Mouse (Mus musculus) embryonic stem cell, embryonic (primary cell): ENCODE results near the gene Ccdc103.

Experiments
- CTCF ChIA-PET, 4 experiments: fragments of 300-600 bp in 2 of 4; fragments of 350-600 bp in 2 of 4; sonication (Branson Sonifier 250); formaldehyde crosslinking; loops; one replicate each; lab custom pipeline; 2022; ENCODE audit warnings: inconsistent platforms in 2 of 4; lab: Charles Lee
- POLR2A ChIA-PET, 4 experiments: fragments of 300-600 bp in 2 of 4; fragments of 350-600 bp in 2 of 4; sonication (Branson Sonifier 250); formaldehyde crosslinking; loops; one replicate each; lab custom pipeline; 2022; ENCODE audit warnings: antibody characterized with exemption in 4 of 4, inconsistent platforms in 1 of 4; lab: Charles Lee

The Ccdc103 gene

GRCm38 (mm10) chr11:102874801-102875334 lies 6.1 kb upstream of the Ccdc103 start:
- ChIA-PET POLR2A (interaction anchor here in 1 of 4 experiments (0.6 to 1.7 kb wide), 5 partner anchors 15 to 154 kb away, joined by 3 read pairs; partner anchors contain the start of gene Dcakd), CTCF (interaction anchor here in 3 of 4 experiments (0.6 to 1.2 kb wide), 5 partner anchors 21 to 241 kb away, joined by 3 to 4 read pairs (median 3); partner anchors contain the start of gene Hexim1 (in 1 of the 3))

DNA sequence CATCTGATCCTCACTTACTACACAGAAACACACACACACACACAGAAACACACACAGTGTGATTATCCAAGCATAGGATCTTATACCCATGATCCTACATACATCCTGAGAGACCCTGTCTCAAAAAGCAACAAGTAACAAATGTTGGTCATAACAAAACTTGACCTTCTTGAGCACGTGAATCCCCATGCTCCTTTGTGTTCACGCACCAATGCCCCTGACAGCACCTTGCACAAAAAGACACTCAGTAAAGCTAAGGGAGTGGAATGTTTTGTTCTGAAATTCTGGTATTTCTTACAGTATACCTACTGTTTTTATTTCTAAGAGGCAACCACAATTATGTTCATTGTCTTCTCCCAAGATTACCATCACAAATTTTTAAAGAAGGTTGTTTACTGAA lies 1.4 kb upstream of the Ccdc103 start:
- ChIA-PET CTCF (interaction anchor here in 2 of 4 experiments (1.3 to 2.6 kb wide), 4 partner anchors 13 to 105 kb away, joined by 3 to 13 read pairs (median 8); no protein-coding TSS in a partner anchor), POLR2A (interaction anchor here in 3 of 4 experiments (0.6 to 2.7 kb wide), 12 partner anchors 10 to 253 kb away, joined by 3 to 17 read pairs (median 8); partner anchors contain the start of genes Hexim1 (in 2 of the 3), Gjc1 (in 1 of the 3), Hexim2 (in 1 of the 3) and Kif18b (in 1 of the 3))

- CTCF ChIA-PET: interaction anchor here in 3 of 4 experiments (0.6 to 5.0 kb wide), 8 partner anchors 10 to 841 kb away, joined by 3 to 41 read pairs (median 6); partner anchors contain the start of gene Gfap (in 1 of the 3)
- POLR2A ChIA-PET: interaction anchor here (0.8 to 2.7 kb wide), 65 partner anchors 8 to 506 kb away, joined by 3 to 17 read pairs (median 4); partner anchors contain the start of genes Kif18b (in 3 of the 4), Hexim1 (in 2 of the 4), Acbd4 (in 1 of the 4) and Adam11 (in 1 of the 4)
Observed at GRCm38 (mm10) chr11:102881314-102882198, 552 bp downstream of the Ccdc103 start.

DNA sequence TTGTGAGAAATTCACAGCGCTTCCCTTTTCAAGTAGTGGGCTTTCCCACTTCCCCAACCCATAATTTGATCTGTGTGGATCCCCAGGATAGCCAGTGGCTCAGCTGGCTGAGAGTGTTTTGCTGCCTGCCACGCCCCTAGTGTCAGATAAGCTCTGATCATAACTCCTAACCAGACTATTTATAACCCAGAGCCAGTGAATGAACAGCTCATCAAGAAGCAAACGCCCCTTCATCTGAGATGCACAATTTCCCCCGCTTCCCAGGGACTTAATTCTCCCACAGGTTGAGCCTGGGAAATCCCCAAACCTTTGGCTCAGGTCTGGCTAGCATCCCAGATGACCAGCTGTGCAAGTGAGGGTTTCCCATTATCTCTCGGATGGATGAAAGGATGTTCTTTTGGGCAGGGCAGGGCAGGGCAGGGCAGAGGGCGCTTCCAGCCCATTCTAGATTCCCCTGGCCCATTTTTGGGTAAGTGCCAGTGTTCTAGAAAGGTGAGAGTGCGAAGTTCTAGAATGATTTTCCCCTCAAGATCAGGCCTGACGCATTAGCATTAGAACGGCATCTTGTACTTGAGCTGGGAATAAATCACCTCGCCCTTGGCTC lies 3.7 kb downstream of the Ccdc103 start, which contains the start of gene Fam187a:
Fam187a (plus strand) TSS at position 554 of the 604 bp plus-strand sequence.
- ChIA-PET CTCF (interaction anchor here in 3 of 4 experiments (0.7 to 5.0 kb wide), 5 partner anchors 8 to 111 kb away, joined by 3 to 41 read pairs (median 6); no protein-coding TSS in a partner anchor), POLR2A (interaction anchor here in 3 of 4 experiments (0.5 to 2.2 kb wide), 13 partner anchors 8 to 1131 kb away, joined by 3 to 5 read pairs (median 3); partner anchors contain the start of genes Kif18b (in 2 of the 3) and Hexim1 (in 1 of the 3))

- ChIA-PET CTCF (interaction anchor here in 2 of 4 experiments (0.6 to 1.2 kb wide), 3 partner anchors 52 to 439 kb away, joined by 3 to 4 read pairs (median 3); partner anchors contain the start of gene Higd1b (in 1 of the 2)), POLR2A (interaction anchor here in 2 of 4 experiments (0.7 to 1.3 kb wide), 3 partner anchors 34 to 593 kb away, joined by 3 read pairs; no protein-coding TSS in a partner anchor)
Observed at GRCm38 (mm10) chr11:102887433-102887832, 6.4 kb downstream of the Ccdc103 start.

- CTCF ChIA-PET: interaction anchor here in 1 of 4 experiments (1.0 to 1.7 kb wide), 2 partner anchors 149 to 160 kb away, joined by 3 to 5 read pairs; no protein-coding TSS in a partner anchor
- POLR2A ChIA-PET: interaction anchor here in 1 of 4 experiments (0.6 kb wide), 1 partner anchor 68 kb away, joined by 4 read pairs; no protein-coding TSS in a partner anchor
Observed at GRCm38 (mm10) chr11:102888135-102888534, 7.1 kb downstream of the Ccdc103 start.

GRCm38 (mm10) chr11:102890096-102890495 lies 9.1 kb downstream of the Ccdc103 start:
- ChIA-PET CTCF (interaction anchor here (0.6 to 3.4 kb wide), 12 partner anchors 11 to 151 kb away, joined by 3 to 13 read pairs (median 4); partner anchors contain the start of genes C1ql1 (in 1 of the 4) and Gfap (in 1 of the 4)), POLR2A (interaction anchor here (0.6 to 3.0 kb wide), 12 partner anchors 9 to 1247 kb away, joined by 3 to 9 read pairs (median 4); partner anchors contain the start of genes Ccdc103 (in 4 of the 4), Eftud2 (in 4 of the 4), Kif18b (in 2 of the 4) and Hexim1 (in 1 of the 4))

GRCm38 (mm10) chr11:102893015-102893651 lies 12.1 kb downstream of the Ccdc103 start:
- POLR2A ChIA-PET: interaction anchor here (0.5 to 2.6 kb wide), 56 partner anchors 8 to 1273 kb away, joined by 3 to 16 read pairs (median 4); partner anchors contain the start of genes Ccdc103 (in 4 of the 4), Eftud2 (in 4 of the 4), C1ql1 (in 2 of the 4) and Hexim1 (in 2 of the 4)
- CTCF ChIA-PET: interaction anchor here (0.5 to 3.2 kb wide), 107 partner anchors 8 to 1159 kb away, joined by 3 to 41 read pairs (median 4); partner anchors contain the start of genes Kif18b (in 3 of the 4), C1ql1 (in 2 of the 4), Ccdc103 (in 2 of the 4) and Eftud2 (in 2 of the 4)

GRCm38 (mm10) chr11:102894716-102895115 lies 13.7 kb downstream of the Ccdc103 start:
- CTCF ChIA-PET: interaction anchor here in 1 of 4 experiments (3.2 kb wide), 1 partner anchor 98 kb away, joined by 21 read pairs; no protein-coding TSS in a partner anchor
- POLR2A ChIA-PET: interaction anchor here in 2 of 4 experiments (1.1 to 2.6 kb wide), 3 partner anchors 9 to 14 kb away, joined by 3 to 16 read pairs (median 5); partner anchors contain the start of genes Ccdc103 (in 1 of the 2) and Eftud2 (in 1 of the 2)

GRCm38 (mm10) chr11:102895779-102896178 lies 14.8 kb downstream of the Ccdc103 start:
- POLR2A ChIA-PET: interaction anchor here in 2 of 4 experiments (0.7 to 2.1 kb wide), 3 partner anchors 12 to 220 kb away, joined by 3 to 5 read pairs (median 4); partner anchors contain the start of genes Hexim1 (in 1 of the 2) and Kif18b (in 1 of the 2)
- CTCF ChIA-PET: interaction anchor here in 2 of 4 experiments (1.0 to 1.4 kb wide), 5 partner anchors 60 to 264 kb away, joined by 3 to 4 read pairs (median 3); no protein-coding TSS in a partner anchor

GRCm38 (mm10) chr11:102896641-102897040 lies 15.6 kb downstream of the Ccdc103 start:
- ChIA-PET CTCF (interaction anchor here in 3 of 4 experiments (0.5 to 1.4 kb wide), 10 partner anchors 28 to 430 kb away, joined by 3 to 5 read pairs (median 3); partner anchors contain the start of gene Kif18b (in 2 of the 3)), POLR2A (interaction anchor here in 2 of 4 experiments (0.7 to 2.1 kb wide), 10 partner anchors 9 to 219 kb away, joined by 3 to 5 read pairs (median 3); partner anchors contain the start of genes Hexim1 (in 1 of the 2) and Kif18b (in 1 of the 2))

DNA sequence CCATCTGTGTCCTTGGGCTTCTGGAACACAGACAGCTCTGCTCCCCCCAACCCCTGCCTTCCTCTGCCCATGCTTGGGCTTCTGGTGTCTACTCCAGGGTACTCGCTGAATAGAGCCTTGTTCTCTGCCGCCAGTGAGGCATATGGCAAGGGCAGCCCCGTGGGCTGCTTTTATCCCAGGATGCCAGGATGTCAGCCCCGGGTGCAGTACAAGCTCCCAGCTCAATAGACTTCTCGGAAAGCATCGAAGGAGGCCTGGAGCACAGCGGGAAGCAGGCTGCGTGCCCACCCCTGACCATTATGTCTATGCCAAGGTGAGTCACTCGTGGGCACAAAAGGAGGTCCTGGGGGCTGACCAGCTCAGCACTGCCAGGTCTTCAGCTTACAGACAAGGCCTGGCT lies 17.4 kb downstream of the Ccdc103 start:
- ChIA-PET POLR2A (interaction anchor here in 3 of 4 experiments (0.6 to 1.6 kb wide), 5 partner anchors 15 to 579 kb away, joined by 4 to 5 read pairs (median 4); partner anchors contain the start of genes Ccdc103 (in 1 of the 3), Eftud2 (in 1 of the 3), Hexim1 (in 1 of the 3) and Kif18b (in 1 of the 3)), CTCF (no interaction called here)

DNA sequence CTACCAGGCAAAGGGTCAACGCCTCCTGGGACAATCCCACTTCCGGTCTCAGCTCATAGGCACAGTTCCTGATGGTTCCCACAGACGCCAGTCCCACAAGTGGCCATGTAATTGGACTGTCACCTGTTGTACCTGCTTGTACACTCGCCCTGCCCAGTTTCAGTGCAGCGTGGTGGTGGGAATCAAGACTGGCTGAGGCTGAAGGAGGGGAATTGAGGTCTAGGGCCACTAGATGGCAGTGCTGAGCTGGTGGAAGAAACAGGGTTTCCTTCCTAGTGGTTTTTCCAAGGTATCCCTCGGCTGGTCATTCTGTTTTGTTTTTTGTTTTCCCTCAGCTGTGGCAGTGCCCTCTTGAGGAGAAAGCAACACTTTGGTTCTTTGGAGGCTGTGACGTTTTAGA lies 19.8 kb downstream of the Ccdc103 start, which contains the start of gene Gfap:
Gfap (minus strand) TSS at position 150 of the 400 bp plus-strand sequence.
- POLR2A ChIA-PET: interaction anchor here in 2 of 4 experiments (0.6 to 3.8 kb wide), 9 partner anchors 9 to 241 kb away, joined by 3 to 14 read pairs (median 3); partner anchors contain the start of genes Ccdc103 (in 1 of the 2), Dcakd (in 1 of the 2), Eftud2 (in 1 of the 2) and Hexim2 (in 1 of the 2)
- CTCF ChIA-PET: interaction anchor here (0.5 to 1.6 kb wide), 20 partner anchors 8 to 1408 kb away, joined by 3 to 9 read pairs (median 4); partner anchors contain the start of gene Kif18b (in 2 of the 4)

- POLR2A ChIA-PET: interaction anchor here in 3 of 4 experiments (0.6 to 3.8 kb wide), 12 partner anchors 8 to 240 kb away, joined by 3 to 14 read pairs (median 4); partner anchors contain the start of genes Ccdc103 (in 1 of the 3), Dcakd (in 1 of the 3), Eftud2 (in 1 of the 3) and Hexim2 (in 1 of the 3)
- CTCF ChIA-PET: interaction anchor here (0.6 to 1.6 kb wide), 20 partner anchors 8 to 162 kb away, joined by 3 to 9 read pairs (median 4); partner anchors contain the start of gene Kif18b (in 2 of the 4)
Observed at GRCm38 (mm10) chr11:102901199-102901598, 20.2 kb downstream of the Ccdc103 start.
